ENCODE assay signal across 13 mouse cellular contexts in the genomic region with DNA sequence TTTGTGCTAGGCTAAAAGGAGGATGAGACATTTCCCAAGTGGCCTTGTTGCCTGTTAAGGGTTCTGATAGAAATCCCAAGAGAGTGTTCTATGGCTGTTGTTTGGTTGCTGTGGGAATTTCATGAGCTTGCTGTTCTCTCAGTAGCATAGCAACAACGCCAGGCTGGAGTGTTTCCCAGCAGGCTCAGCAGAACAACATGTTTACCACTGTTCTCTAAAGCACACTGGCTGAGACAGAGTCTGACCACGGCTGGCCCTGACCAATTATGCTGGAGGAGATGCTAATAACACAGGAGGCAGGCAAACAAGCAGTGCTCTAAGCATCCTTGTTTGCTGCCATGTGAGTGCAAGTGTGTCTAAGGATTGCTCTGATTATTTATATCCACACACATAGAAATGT.
DNase-seq lines count a peak whose midpoint lies in the region; ATAC-seq lines count a peak whose summit lies in the region.
"Had no signal": no experiment of that assay in that cellular context is flagged by ENCODE, and none has a peak within 500 bp of the region (broad histone marks: within the 10 kb centered on the region; RNA-seq: fewer than 3 reads in every experiment).

No protein-coding gene starts in this region.

- intact Hi-C loops in left cerebral cortex, postnatal 4 days (cut with DNase I), result no loop called here

- ATAC-seq in frontal cortex, adult (ENCODE audit: low TSS enrichment), result peak; percentile 67
- ATAC-seq: intestine, embryonic 15.5 days had no signal

- DNase-seq in frontal cortex, postnatal 25 days (ENCODE audit: low spot score in 2 of 2), result no peak
- DNase-seq in adipocyte (ENCODE audit: low spot score), result peak; percentile 40
- DNase-seq in layer of hippocampus, adult 18-20 months (ENCODE audit: low spot score in 2 of 2), result peak; percentile 40 to 77
- peak; percentile 2 for DNase-seq in left cerebral cortex, postnatal 4 days
- no peak for DNase-seq in thymus, adult 18-20 months
- DNase-seq in gastrocnemius, postnatal 25 days, result no peak
- no peak for DNase-seq in lung, postnatal 10 days
- DNase-seq: gastrocnemius, postnatal 36 days; kidney, postnatal 36 days; lung, embryonic 14.5 days; thymus, adult 2 months had no signal

Comparison
In these comparisons a context has a peak if more than half of its experiments do, and no peak if none do; other contexts are left out.
1. DNase-seq: peak in adipocyte (single experiment), layer of hippocampus, adult 18-20 months (2 of 2) and left cerebral cortex, postnatal 4 days (single experiment); none in frontal cortex, postnatal 25 days (0 of 2), thymus, adult 18-20 months (0 of 2), gastrocnemius, postnatal 25 days (single experiment) and lung, postnatal 10 days (single experiment).